Mouse (Mus musculus) kidney, adult 18-20 months (tissue): ENCODE results near the gene Olfr171.
"Not testable (repeated sequence)": the region's sequence is repeated elsewhere in the genome, so short reads cannot be mapped to it uniquely, and the experiment has no call there.

Source experiments
- DNase-seq: peaks from one replicate; pipeline ENCODE4 v3.0.0; 2021

Olfr171 gene

GRCm38 (mm10) chr16:19629816-19630215 is at the start of gene Olfr171:
Olfr171 (minus strand) TSS chr16:19629916.
- DNase-seq: no peak

GRCm38 (mm10) chr16:19670768-19671357 is 41.1 kb upstream of the Olfr171 start:
- DNase-seq: no peak

- DNase-seq: no peak
Measured at GRCm38 (mm10) chr16:19666312-19666711, 36.6 kb upstream of the Olfr171 start.

- DNase-seq: not testable (repeated sequence)
Measured at GRCm38 (mm10) chr16:19611782-19612181, 17.9 kb downstream of the Olfr171 start, which contains the start of gene Olfr170. Olfr170 (minus strand) TSS chr16:19611882.

- no peak for DNase-seq
Measured at GRCm38 (mm10) chr16:19603166-19603565, 26.6 kb downstream of the Olfr171 start.
